Mouse (Mus musculus) myocyte (in vitro differentiated cells): ENCODE measurements at regions not wholly inside any gene's neighbourhood (a gene's known extent, or its start where the extent isn't known, plus 50 kb on each side); places are given as distances from the start of the nearest gene placed in this dataset.

Source experiments
- H3K27me3 ChIP-seq: one replicate; pipeline ENCODE4 v1.6.1; 2011; ENCODE audit not compliant: control insufficient read depth, insufficient read depth, insufficient read length
- H3K36me3 ChIP-seq: one replicate; pipeline ENCODE4 v1.6.1; 2011; ENCODE audit not compliant: control insufficient read depth, insufficient read depth
- H3K4me2 ChIP-seq: one replicate; pipeline ENCODE4 v1.6.1; 2011; ENCODE audit warnings: low read depth, control low read depth
- H3K4me3 ChIP-seq: one replicate; pipeline ENCODE4 v1.5.1; 2011; ENCODE audit warnings: mild to moderate bottlenecking, control low read depth, moderate library complexity
- H3K79me2 ChIP-seq: one replicate; pipeline ENCODE4 v1.6.1; 2011; ENCODE audit not compliant: control insufficient read depth, insufficient read depth
- H3ac ChIP-seq: one replicate; pipeline ENCODE4 v1.6.1; 2011; ENCODE audit not compliant: control insufficient read depth, insufficient read length
- CEBPB ChIP-seq: IDR thresholded peaks from 2 replicates; pipeline ENCODE4 v1.6.1; 2011; ENCODE audit warnings: mild to moderate bottlenecking, moderate library complexity; ENCODE audit not compliant: poor library complexity, insufficient read depth, severe bottlenecking
- E2F4 ChIP-seq: IDR thresholded peaks from one replicate; pipeline ENCODE4 v1.6.1; 2011; ENCODE audit warnings: mild to moderate bottlenecking, control low read depth, moderate library complexity; ENCODE audit not compliant: insufficient read depth
- MAX ChIP-seq: IDR thresholded peaks from one replicate; pipeline ENCODE4 v1.6.1; 2011; ENCODE audit warnings: low read depth, mild to moderate bottlenecking, control low read depth
- MYOD1 ChIP-seq, 3 experiments: IDR thresholded peaks; one replicate each; pipeline ENCODE4 v1.6.1; 2011; ENCODE audit warnings: control low read depth in 2 of 3, low read depth in 2 of 3, mild to moderate bottlenecking in 2 of 3, moderate library complexity in 1 of 3; ENCODE audit not compliant: insufficient read length in 2 of 3, control insufficient read depth in 1 of 3
- MYOG ChIP-seq, 3 experiments: IDR thresholded peaks; one replicate each; pipeline ENCODE4 v1.6.1; 2011; ENCODE audit warnings: control low read depth in 2 of 3, low read depth in 2 of 3, mild to moderate bottlenecking in 2 of 3; ENCODE audit not compliant: insufficient read length in 2 of 3, control insufficient read depth in 1 of 3, insufficient read depth in 1 of 3
- POLR2A ChIP-seq: IDR thresholded peaks from one replicate; pipeline ENCODE4 v1.6.1; 2011; ENCODE audit warnings: low read depth, mild to moderate bottlenecking, control low read depth, moderate library complexity; ENCODE audit not compliant: insufficient read length
- POLR2AphosphoS2 ChIP-seq: IDR thresholded peaks from one replicate; pipeline ENCODE4 v1.6.1; 2011; ENCODE audit warnings: low read depth, control low read depth; ENCODE audit not compliant: insufficient read length
- REST ChIP-seq: IDR thresholded peaks from one replicate; pipeline ENCODE4 v1.6.1; 2011; ENCODE audit warnings: mild to moderate bottlenecking, control low read depth, moderate library complexity; ENCODE audit not compliant: insufficient read depth, insufficient read length
- SRF ChIP-seq: IDR thresholded peaks from one replicate; pipeline ENCODE4 v1.6.1; 2011; ENCODE audit warnings: low read depth; ENCODE audit not compliant: control insufficient read depth, insufficient read length
- TCF12 ChIP-seq: IDR thresholded peaks from one replicate; pipeline ENCODE4 v1.6.1; 2011; ENCODE audit warnings: mild to moderate bottlenecking, control low read depth; ENCODE audit not compliant: poor library complexity, insufficient read depth, severe bottlenecking
- TCF3 ChIP-seq: IDR thresholded peaks from one replicate; pipeline ENCODE4 v1.6.1; 2011; ENCODE audit warnings: low read depth, control low read depth; ENCODE audit not compliant: insufficient read length
- USF1 ChIP-seq: IDR thresholded peaks from one replicate; pipeline ENCODE4 v1.6.1; 2011; ENCODE audit warnings: low read depth, mild to moderate bottlenecking, control low read depth, moderate library complexity

DNA sequence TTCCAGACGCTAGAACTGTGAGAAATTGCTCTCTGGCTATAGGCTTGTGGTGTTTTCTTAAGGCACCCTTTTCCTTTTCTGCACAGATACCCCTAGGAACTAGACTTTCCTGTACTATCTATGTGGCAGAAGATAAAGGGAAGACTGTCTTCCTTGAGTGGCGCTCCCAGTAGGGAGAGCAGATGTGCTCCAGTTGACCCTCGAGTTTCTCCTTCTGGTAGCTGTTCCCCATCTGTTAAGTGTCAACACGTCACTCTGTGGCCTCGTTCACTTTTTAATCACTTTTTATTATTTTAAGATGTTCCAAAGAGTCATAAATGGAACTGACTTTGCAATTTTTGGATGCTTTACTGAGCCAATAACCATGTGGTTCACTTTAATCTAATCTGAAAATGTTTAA lies 89.6 kb upstream of the Frem1 start:
- no peaks in the 10 kb centered on the region for H3K27me3 ChIP-seq
- H3K36me3 ChIP-seq = no peaks in the 10 kb centered on the region
- H3K79me2 ChIP-seq = no peaks in the 10 kb centered on the region
- no peak overlapping the region for H3ac ChIP-seq
- no peak overlapping the region for H3K4me3 ChIP-seq
- H3K4me2 ChIP-seq = no peak overlapping the region
- no peak for TF ChIP-seq E2F4

DNA sequence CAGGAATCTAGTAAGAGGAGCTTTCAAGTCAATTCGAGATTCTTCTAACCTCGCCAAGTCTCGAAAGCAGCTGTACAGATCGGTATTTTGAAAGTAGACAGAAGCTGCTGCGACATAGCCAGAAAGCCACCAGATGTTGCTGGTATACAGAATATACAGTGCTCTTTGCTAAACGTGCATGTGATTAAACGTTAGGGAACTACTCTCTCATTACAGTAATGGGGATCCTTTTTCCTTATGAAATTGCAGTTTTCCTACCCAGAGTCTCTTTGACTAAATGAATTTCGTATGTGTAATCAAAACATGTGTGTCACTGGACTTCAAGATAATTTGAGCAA lies 70.5 kb upstream of the Frem1 start:
- H3K4me2 ChIP-seq = no peak overlapping the region
- H3ac ChIP-seq = no peak overlapping the region
- no peaks in the 10 kb centered on the region for H3K79me2 ChIP-seq
- no peaks in the 10 kb centered on the region for H3K27me3 ChIP-seq
- no peak overlapping the region for H3K4me3 ChIP-seq
- no peaks in the 10 kb centered on the region for H3K36me3 ChIP-seq
- TF ChIP-seq MYOD1 (IDR thresholded peaks at IDR 0.05; ENCODE audit: control insufficient read depth in 1 of 3, insufficient read length in 2 of 3, low read depth in 2 of 3) (no peak), E2F4 (no peak), TCF3 (no peak), REST (no peak)

DNA sequence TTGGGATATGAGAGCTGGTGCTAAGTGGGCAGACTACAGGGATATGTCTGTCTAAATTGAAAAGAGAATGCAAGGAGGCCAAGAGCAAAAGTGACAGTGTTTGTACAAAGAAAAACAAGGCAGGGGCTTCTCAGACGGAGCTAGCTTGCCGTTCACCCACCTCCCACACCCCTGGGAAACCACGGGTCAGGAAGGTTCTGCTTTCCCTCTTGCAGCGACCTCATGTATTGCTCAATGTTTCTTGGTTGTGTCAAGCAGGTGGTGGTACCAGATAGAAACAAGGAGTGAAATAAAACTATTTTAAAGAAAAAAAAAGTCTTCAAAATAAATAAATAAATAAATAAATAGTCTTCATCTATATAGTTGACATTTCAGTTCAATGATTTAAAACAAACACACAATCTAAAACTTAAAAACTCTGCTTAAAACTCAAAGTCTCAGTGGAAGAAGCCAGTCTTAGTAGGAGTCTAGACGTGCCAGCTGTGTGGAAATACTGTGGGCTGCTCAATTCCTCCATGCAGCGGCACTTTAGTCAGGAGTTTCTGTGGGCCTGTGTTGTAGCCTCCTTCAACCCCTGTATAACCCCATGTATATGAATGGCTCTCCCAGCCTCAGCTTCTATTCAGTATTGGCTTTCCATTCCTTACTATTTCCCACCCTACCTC lies 70.0 kb upstream of the Frem1 start:
- Histone ChIP-seq H3ac (no peak overlapping the region), H3K79me2 (no peaks in the 10 kb centered on the region), H3K36me3 (no peaks in the 10 kb centered on the region), H3K4me2 (no peak overlapping the region), H3K4me3 (no peak overlapping the region), H3K27me3 (no peaks in the 10 kb centered on the region)
- TF ChIP-seq TCF3 = no peak
- no peak for TF ChIP-seq CEBPB
- TF ChIP-seq USF1 = no peak
- TF ChIP-seq REST = no peak
- no peak for TF ChIP-seq MYOD1 (IDR thresholded peaks at IDR 0.05; ENCODE audit: control insufficient read depth in 1 of 3, insufficient read length in 2 of 3, low read depth in 2 of 3)
- no peak for TF ChIP-seq MAX
- no peak for TF ChIP-seq TCF12
- no peak for TF ChIP-seq POLR2A
- TF ChIP-seq SRF = no peak
- no peak for TF ChIP-seq E2F4
- no peak for TF ChIP-seq POLR2AphosphoS2
- TF ChIP-seq MYOG (IDR thresholded peaks at IDR 0.05; ENCODE audit: control insufficient read depth in 1 of 3, insufficient read depth in 1 of 3, insufficient read length in 2 of 3, low read depth in 2 of 3) = no peak

DNA sequence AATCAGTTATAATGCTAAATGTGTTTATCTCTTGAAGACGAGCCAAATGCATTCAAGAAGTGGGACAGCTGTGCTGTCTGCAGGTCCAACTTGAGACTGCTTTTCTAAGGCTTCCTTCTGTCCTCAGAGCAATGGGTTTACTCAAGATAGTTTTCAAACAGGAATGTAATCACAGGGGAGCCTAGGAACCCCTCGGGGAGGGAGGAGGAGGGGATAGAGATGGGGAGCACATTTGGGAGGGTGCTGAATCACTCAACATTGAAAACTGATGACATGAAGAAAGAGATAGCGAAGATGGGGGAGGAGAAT lies 56.5 kb upstream of the Frem1 start:
- no peak overlapping the region for H3K4me3 ChIP-seq
- H3K4me2 ChIP-seq = no peak overlapping the region
- H3K27me3 ChIP-seq = peaks cover 11% of the 10 kb centered on the region
- H3ac ChIP-seq = no peak overlapping the region
- no peaks in the 10 kb centered on the region for H3K36me3 ChIP-seq
- TF ChIP-seq MYOD1 (IDR thresholded peaks at IDR 0.05; ENCODE audit: control insufficient read depth in 1 of 3, insufficient read length in 2 of 3, low read depth in 2 of 3) (no peak), USF1 (no peak)
- no peaks in the 10 kb centered on the region for H3K79me2 ChIP-seq

DNA sequence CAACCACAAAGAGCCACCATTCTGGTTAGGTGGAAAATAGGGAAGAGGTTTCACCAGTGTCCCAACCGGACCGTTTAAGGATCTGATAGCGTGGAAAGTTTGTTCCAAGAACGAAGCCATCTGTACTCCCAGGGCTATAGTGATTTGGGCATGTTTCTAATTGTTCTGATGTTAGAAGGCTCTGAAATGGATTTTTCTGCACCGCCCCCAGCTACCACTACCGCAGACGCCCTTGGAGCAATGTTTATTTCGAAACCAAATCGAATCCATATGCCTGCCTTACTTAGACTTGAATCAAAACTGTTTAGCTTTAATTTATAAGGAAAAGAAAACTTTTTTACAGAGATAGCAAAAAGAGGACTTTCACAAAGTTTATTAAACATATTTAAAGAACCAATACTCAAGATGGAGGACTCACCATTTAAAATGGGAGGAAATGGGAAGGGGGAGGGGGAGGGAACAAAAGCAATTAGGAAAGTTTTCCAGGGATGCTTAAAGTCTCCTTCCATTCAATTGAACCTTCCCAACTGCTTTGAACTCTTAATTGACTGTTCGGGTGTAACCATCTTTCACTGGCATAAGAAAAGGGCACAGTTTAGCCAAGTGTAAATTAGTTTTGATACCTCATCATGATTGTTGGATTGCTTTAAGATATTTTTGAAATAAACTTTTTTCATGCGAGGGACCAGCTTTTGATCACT lies 56.0 kb upstream of the Frem1 start:
- TF ChIP-seq MYOD1 (IDR thresholded peaks at IDR 0.05; ENCODE audit: control insufficient read depth in 1 of 3, insufficient read length in 2 of 3, low read depth in 2 of 3) (no peak), MYOG (IDR thresholded peaks at IDR 0.05; ENCODE audit: control insufficient read depth in 1 of 3, insufficient read depth in 1 of 3, insufficient read length in 2 of 3, low read depth in 2 of 3) (no peak), POLR2A (no peak), POLR2AphosphoS2 (no peak), TCF12 (no peak), MAX (no peak), E2F4 (no peak), USF1 (no peak), SRF (no peak), CEBPB (no peak), REST (no peak), TCF3 (no peak)
- Histone ChIP-seq H3K4me2 (no peak overlapping the region), H3K27me3 (peaks cover 11% of the 10 kb centered on the region), H3ac (no peak overlapping the region), H3K79me2 (no peaks in the 10 kb centered on the region), H3K36me3 (no peaks in the 10 kb centered on the region), H3K4me3 (no peak overlapping the region)

DNA sequence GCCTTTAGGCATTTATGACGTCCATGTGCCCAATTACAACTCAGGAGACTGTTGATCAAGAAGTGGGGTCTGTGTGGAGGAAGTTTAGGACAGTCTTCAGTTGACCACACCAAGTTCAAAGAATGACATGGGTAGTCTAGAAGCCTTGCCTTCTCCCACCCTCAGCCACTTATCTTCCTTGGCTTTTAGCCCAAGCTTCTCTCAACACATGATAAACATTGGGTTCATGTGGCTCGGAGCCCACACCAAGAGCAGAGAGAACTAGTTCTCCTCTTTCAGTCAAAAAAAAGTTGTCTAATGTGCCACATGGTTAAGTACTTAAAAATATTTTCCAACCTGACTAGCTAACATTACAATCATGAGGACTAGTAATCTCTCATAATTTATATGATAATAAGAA lies 55.0 kb upstream of the Frem1 start:
- Histone ChIP-seq H3K36me3 (no peaks in the 10 kb centered on the region), H3ac (no peak overlapping the region), H3K79me2 (no peaks in the 10 kb centered on the region), H3K27me3 (peaks cover 11% of the 10 kb centered on the region), H3K4me2 (no peak overlapping the region), H3K4me3 (no peak overlapping the region)
- TF ChIP-seq POLR2A = no peak
